Mouse (Mus musculus): ENCODE data around the gene Mical3. TPM values are rescaled to one million over a fixed set of nuclear protein-coding genes. Genes with fewer than 3 reads are reported as not detected.
A peak's percentile ranks its signal among the peaks of the same experiment; 100 is the strongest.
"Not testable (repeated sequence)": the region's sequence is repeated elsewhere in the genome, so short reads cannot be mapped to it uniquely, and the experiment has no call there.

Mical3 gene
- total RNA-seq, 2 experiments from 2014 or later, result 45.6 to 53.0 TPM

DNA sequence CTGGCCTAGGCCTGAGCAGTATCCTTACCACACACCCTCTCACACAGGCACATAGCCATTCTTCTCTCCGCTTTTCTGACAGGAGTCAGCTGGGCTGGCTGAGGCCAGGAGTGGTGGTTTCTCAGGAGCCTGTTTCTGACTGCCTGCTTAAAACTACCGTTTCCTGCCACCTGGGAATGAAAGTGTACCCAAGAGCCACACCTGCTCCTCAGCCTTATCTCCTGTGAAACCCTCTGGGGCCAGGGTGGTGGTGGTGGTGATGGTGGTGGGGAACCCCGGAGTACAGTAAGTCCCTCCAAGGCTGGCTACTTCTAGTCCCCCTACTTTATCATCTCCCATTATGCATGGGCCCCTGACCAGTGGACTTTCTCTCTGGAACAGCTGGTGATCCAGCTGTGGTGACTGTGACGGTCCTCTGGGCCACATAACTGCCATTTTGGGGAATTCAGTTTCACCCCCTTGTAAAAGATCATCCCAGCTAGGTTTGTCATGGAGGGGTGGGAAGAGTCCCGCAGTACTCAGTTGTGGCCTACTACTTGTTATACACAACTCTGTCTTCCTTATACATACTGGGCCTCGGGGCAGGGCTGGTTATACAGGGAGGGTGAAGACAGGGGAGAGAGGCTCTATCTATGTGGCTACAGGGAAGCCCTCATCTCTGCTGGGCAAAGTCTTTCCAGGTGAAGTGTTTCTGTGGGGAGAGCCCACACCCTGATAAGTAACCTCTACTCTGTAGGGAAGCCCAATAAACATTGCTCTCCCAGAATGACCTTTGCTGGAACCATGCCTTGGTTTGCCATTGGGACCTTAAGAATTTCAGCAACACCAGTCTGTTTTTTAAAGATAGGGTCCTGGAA is 200.1 kb downstream of the Mical3 start:
- intact Hi-C loops (cut with DNase I; ENCODE audit: low total_unique reads), result no loop called here
- no peak for DNase-seq

DNA sequence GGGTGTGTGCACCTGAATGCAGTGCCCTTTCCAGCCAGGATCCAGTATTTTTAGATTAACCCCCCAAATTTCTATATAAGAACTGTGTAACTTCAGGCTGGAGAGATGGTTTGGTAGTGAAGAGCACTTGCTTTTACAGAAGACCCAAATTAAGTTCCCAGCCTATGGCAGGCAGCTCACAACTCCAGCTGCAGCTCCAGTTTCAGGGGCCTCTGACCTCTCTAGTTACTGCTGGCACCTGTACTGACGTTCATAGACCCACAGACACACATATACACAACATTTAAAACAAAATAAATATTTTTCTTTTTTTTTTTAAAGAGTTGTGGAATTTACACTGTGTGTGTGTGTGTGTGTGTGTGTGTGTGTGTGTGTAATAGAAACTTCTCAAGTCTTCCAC is 201.4 kb downstream of the Mical3 start:
- DNase-seq, result no peak
- intact Hi-C loops (cut with DNase I; ENCODE audit: low total_unique reads), result no loop called here

GRCm38 (mm10) chr6:120927765-120928164 is 203.0 kb downstream of the Mical3 start:
- peak; percentile 35 for DNase-seq
- intact Hi-C loops (cut with DNase I; ENCODE audit: low total_unique reads), result no loop called here

DNA sequence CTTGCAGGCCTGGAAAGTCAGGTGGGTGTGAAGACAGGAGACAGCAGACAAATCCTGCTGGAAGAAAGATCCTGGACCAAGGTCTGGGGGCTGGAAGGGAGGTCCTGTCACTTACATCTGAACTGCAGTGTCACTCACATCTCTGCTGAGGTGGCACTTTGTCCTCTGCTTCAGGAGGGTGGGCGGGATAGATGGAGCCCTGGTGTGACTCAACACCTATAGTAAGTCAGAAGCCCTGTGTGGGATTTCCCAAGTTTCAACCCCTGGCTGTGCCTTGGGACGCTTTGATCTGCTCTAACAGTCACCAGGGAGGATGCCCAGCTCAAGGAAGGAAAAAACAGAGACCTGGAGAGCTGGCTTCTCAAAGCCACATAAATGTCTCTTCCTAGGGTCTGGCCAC is 203.9 kb downstream of the Mical3 start:
- no peak for DNase-seq
- intact Hi-C loops (cut with DNase I; ENCODE audit: low total_unique reads), result no loop called here

DNA sequence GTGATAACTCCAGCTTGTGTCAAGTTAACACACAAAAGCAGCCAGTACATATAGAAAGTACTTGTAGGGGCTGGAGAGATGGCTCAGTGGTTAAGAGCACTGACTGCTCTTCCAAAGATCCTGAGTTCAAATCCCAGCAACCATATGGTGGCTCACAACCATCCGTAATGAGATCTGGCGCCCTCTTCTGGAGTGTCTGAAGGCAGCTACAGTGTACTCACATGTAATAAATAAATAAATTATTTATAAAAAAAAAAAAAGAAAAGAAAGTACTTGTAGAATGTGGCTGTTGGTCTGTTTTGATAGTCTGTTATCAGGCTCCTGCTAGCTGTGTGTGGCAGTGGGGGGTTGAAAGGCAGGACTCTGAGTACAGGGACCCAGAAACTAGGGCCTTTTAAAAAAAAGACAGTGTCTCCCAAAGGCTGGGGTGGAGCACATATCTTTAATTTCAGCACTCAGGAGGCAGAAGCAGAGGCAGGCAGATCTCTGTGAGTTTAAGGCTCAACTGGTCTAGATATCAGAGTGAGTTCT is 205.9 kb downstream of the Mical3 start:
- intact Hi-C loops (cut with DNase I; ENCODE audit: low total_unique reads), result not testable (repeated sequence)

DNA sequence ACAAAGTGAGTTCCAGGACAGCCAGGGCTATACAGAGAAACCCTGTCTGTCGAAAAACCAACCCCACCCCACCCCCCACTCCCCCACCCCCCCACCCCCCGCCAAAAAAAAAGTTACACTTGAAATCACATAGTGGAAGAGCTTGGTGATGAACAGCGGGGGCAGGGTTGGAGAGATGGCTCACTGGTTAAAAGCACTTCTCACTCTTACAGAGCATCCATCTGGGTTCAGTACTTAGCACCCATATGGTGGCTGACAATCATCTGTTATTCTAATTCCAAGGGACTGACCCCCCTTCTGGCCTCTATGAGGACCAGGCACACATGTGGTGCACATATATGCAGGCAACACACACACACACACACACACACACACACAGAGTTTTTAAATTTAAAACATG is 212.8 kb downstream of the Mical3 start:
- intact Hi-C loops (cut with DNase I; ENCODE audit: low total_unique reads), result no loop called here
- no peak for DNase-seq

More for the DNA sequence above, 205.9 kb downstream of the Mical3 start:
- DNase-seq, result not testable (repeated sequence)

DNA sequence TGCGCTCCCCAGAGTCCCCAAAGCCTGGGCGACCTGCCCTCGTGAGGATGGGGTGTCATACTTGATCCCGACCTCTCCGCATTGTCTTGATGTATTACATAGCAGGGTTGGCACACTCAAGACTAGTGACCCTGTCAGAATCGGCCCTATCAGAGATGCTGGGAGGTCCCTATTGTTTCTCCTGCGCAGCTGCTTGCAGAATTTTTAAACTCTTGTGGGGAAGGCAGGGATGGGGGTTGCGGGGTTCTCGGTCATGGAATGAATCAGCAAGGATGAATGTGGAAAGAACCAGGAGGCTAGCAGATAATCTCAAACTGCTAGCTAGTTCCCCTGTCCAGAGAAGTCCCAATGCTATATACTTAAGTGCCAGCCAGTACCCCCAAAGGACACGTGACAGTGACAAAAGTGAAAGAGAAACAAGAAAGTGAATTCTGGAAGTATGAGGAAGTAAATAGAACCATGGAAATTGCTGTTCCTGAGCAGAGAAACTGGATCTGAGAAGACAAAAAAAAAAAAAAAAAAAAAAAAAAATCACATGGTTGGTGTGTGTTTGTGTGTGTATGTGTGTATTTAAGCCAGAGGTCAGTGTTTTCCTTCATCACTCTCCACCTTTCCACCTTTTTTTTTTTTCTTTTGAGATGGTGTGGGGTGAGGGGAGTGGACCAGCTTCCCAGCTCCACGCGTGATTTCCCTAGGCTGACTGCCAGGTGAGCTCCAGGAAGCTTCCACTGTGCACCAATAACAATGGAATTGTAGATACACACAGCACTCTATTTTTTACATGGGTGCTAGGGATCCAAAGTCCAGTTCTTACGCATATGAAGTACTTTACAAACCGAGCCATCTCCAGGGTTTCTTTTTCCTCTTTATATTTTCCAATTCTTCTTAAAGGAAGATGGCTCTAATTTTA is 213.6 kb downstream of the Mical3 start:
- DNase-seq; intact Hi-C loops (cut with DNase I; ENCODE audit: low total_unique reads): not testable (repeated sequence)

GRCm38 (mm10) chr6:120916074-120916971 is 214.5 kb downstream of the Mical3 start, which contains the start of gene Bid:
Gene Bid (minus strand): TSS chr6:120916853.
- DNase-seq, result peak; percentile 86
- intact Hi-C loops (cut with DNase I; ENCODE audit: low total_unique reads), result no loop called here

- no peak for DNase-seq
- intact Hi-C loops (cut with DNase I; ENCODE audit: low total_unique reads), result no loop called here
These were observed 215.2 kb downstream of the Mical3 start for GRCm38 (mm10) chr6:120915649-120915975.

GRCm38 (mm10) chr6:120914911-120915648 is 215.7 kb downstream of the Mical3 start:
- intact Hi-C loops (cut with DNase I; ENCODE audit: low total_unique reads), result no loop called here

DNA sequence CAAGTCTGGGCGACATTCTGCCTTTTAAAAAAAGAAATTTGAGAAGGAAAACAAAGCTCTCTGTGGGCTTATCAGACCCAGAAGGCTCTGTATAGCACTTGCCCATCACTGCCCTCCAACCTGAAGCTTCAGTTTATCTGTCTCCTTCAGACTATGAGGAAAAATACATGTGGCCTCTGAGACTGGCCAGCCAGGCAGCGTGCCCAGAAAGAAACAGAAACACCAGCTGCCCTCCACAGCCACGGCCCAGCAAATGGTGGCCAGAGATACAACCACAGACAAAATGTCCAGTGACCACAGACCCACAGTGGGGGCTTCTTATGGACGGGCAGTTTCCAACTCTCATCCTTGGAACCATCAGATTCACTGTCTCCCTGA is 216.3 kb downstream of the Mical3 start:
- DNase-seq, result no peak
- intact Hi-C loops (cut with DNase I; ENCODE audit: low total_unique reads), result no loop called here

More at GRCm38 (mm10) chr6:120914911-120915648, 215.7 kb downstream of the Mical3 start:
- peak; percentile 18 for DNase-seq

DNA sequence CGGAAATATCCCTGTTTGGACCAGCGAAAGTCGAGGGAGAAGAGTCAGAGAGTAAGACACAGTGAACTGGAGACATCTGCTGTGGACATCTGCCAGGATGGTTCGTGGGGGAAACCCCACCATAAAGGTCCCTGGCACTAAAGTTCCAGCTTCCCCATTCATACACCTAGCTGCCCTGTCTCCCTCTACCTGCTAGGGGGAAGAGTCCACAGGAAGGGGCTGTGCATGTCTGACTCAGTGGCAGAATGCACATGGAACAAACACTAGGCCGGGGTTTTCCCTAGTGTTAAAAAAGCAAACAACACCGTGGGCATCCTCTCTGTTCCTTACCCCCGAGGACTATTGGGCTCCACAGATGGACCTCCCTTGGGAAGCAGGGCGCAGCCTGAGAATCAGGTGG is 217.0 kb downstream of the Mical3 start:
- intact Hi-C loops (cut with DNase I; ENCODE audit: low total_unique reads), result no loop called here
- no peak for DNase-seq

- intact Hi-C loops (cut with DNase I; ENCODE audit: low total_unique reads), result no loop called here
- peak; percentile 31 for DNase-seq
These were observed 217.9 kb downstream of the Mical3 start for GRCm38 (mm10) chr6:120912931-120913330.

DNA sequence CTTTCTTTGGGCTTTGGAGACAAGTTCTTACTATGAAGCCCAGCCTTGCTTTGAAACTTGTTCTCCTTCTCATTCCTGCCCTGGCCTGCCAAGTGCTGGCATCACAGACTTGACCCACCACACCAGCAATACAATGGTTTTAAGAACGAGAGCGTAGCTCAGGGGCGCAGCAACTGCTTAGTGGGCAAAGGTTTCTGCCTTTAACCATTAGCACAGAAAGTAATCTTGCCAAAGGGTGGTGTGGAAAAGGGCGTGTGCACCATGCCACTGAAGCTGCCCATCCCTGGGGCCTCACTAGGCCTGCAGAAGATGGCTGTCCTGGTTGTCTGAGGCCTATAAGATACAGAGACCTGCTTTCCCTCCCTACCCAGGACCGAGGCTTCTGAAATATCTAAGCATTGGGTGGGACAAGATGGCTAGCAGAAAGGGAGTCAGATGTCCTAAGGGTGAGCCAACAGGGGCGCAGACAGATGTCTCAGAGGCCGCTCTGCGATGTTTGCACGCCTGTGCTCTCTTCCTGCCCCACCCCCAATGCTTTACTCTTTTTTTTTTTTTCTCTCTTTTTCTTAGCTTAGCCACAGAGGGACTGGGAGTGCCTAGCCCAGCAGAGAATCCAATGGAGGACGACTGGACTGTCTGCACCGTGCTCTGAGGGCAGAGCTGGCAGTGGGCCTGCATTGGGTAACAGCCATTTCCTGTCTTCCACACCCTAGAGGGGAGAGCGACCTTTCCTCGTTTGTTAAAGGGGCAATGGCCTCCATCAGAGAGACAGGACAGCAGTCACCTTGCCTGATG is 219.4 kb downstream of the Mical3 start:
- no peak for DNase-seq
- intact Hi-C loops (cut with DNase I; ENCODE audit: low total_unique reads), result no loop called here

DNA sequence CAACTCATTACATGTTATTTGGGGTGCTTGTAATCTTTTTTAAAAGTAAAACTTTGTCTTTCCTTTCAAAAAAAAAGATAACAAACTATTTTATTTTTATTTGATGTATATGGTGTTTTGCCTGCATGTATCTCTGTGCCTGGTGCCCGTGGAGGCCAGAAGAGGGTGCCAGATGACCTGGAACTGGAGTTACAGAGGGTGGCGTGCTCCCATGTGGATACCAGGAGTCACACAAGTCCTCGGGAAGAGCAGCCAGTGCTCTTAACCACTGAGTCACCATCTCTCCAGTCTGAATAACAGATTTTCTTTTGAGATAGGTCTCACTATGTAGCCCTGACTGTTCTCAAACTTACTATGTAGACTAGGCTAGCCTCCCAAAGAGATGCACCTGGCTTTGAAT is 221.3 kb downstream of the Mical3 start:
- DNase-seq, result no peak
- intact Hi-C loops (cut with DNase I; ENCODE audit: low total_unique reads), result loop anchor here (5.0 kb wide), 1 partner anchor 48 kb away; no protein-coding TSS in a partner anchor

DNA sequence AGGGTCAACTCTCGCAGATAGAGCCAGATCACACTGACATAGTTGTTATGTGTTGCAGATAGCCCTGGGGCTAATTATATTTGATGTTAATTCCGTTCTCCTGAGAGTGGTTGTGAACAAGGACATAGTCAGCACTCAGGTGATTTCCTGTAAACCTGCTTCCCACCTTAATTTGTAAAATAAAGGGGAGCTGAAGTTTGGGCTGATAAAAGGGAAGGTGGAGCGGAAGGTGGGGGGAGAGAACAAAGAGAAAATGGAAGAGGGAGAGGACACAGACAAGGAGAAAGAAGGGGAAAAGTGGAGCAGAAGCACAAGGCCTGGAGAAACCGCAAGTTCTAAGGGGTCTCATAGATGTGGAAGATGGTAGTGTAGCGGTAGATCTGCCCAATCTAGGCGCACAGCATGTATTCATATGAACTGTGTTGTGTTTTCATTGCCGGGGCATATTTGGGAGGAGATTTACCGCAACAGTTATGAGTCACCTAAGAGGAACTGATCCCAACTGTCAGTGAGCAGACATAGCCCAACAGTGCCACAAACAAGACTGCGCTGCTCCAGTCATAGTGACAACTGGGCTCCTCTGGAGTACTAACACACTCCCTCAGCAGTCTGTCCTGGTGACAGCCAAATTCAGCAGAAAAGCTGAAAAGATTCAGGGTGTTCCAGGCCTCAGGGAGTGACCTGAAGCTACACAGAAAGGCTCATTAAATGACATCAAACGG is 222.8 kb downstream of the Mical3 start:
- intact Hi-C loops (cut with DNase I; ENCODE audit: low total_unique reads), result loop anchor here (5.0 kb wide), 1 partner anchor 49 kb away; no protein-coding TSS in a partner anchor
- not testable (repeated sequence) for DNase-seq

DNA sequence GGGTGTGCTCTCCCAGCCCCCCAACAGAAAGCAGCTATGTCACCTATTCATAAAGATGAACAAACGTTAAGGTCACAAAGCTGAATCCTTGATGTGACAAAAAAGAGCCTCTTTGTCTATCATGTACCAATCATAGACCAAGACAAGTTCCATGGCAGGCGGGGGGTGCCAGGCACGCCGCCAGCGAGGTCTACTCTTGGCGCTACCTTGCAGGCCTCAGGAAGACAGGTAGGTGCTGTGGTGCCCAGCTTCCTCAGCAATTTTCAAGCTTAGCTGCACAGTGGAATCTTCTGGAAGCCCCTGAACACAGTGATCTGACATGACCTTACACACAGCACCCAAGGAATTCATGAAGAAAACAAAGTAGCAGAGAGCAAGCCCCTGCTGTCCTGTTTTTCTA is 224.3 kb downstream of the Mical3 start:
- no peak for DNase-seq
- intact Hi-C loops (cut with DNase I; ENCODE audit: low total_unique reads), result loop anchor here (5.0 kb wide), 1 partner anchor 51 kb away; no protein-coding TSS in a partner anchor

All from gastrocnemius, postnatal 14 days (tissue).